Mouse (Mus musculus): Measurements from ENCODE around the gene Ly6g6c.

Gene Ly6g6c

DNA sequence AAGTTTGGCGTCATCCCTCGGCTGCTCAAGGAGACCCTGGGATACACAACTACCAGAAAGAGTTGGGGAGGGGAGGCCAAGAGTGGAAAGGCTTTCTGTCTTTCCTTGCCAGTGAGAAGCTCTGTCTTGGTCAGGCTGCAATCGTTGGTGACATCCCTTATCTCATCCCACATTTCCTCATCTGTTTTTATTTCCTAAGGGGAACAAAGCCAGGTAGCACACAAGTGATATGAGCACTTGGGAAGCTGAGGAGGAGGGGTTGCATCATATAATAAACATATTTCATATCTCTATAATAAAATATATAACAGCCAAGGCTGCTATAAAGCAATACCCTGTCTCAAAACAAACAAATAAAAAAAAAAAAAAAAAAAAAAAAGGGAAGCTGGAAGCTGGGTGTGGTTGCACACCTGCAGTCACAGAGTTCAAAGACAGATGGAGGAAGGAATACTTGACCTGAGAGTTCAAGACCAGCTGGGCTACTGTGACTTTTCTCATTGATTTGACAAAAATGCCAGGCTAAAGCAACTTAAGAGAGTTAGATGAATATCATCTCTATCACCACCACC, 18.8 kb downstream of the Ly6g6c start:
- no peak for DNase-seq (ENCODE audit: low read depth)

DNA sequence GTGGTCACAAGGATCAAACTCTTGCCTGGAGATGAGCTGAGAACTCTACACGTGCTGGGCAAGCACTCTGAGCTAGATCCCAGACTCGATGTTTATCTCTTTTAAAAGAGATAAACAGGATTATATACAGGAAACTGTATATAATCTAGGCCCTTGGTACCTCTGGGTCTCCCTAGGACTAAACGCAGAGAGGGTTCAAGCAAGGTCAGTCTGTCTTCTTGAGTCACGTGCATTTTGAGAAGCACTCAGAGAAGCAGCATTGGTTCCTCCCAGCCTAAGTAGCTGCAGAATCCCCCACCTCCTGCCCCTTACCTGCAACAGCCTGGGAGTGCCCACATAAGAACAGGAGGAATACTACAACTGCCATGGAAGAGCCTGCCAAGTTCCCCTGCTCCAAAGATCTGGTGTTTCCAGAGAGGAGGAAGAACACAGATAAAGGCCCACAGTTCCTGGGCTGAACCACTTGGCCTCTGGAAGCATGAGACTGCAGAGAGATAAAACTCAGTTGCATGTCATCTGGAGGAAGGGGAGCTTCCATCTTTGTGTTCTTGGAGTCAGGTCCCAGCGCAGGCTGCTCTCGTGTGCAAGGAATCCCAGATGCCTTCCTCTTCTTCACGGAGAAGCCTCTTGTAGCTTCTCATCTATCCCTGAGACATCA, 20.1 kb downstream of the Ly6g6c start, which contains the start of gene Ly6g6f:
TSS of gene Ly6g6f (minus strand) at position 403 of the 658 bp plus-strand sequence.
- no peak for DNase-seq (ENCODE audit: low read depth)

DNA sequence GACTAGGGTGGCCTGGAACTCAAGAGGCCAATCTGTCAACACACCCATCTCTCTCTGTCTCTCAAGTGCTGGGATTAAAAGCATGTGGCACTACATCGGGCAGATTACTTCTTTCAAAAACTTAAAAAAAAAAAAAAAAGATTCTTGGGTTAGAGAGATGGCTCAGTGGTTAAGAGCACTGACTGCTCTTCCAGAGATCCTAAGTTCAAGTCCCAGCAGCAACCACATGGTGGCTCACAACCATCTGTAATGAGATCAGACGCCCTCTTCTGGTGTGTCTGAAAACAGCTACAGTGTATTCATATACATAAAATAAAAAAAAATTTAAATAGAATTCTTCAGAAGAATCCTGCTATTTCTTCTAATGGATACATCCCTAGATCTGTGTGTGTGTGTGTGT, 23.0 kb downstream of the Ly6g6c start:
- peak; percentile 47 for DNase-seq (ENCODE audit: low read depth)

DNA sequence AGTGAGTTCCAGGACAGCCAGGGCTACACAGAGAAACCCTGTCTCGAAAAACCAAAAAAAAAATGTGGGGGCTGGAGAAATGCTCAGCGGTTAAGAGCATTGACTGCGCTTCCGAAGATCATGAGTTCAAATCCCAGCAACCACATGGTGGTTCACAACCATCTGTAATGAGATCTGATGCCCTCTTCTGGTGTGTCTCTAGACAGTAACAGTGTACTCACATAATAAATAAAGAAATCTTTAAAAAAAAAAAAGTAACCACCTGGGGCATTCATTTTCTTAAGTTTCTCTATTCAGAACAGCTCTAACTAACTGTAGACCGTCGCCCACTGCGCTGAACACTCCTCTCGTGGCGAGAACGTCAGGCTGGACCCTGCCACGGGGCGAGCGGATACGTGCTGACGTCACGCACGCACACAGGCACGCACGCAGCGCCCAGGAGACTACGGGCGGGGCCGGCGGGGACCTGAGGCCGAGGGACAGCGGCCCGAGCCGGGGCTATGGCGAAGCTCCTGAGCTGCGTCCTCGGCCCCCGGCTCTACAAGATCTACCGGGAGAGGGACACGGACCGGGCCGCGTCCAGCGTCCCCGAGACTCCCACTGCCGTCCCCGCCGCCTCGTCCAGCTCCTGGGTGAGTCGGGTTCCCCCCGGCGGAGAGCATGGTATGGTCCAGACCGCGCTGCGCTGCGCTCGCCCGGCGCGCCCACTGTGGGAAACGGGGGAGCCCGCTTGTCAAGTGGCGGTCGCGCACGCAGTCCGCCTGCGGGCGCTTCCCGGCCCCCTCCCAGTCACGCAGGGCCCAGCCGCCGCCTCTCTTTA, 23.8 kb downstream of the Ly6g6c start, which contains the start of gene Abhd16a:
TSS of gene Abhd16a (plus strand) at position 439 of the 820 bp plus-strand sequence.
- DNase-seq (ENCODE audit: low read depth), result peak; percentile 96

DNA sequence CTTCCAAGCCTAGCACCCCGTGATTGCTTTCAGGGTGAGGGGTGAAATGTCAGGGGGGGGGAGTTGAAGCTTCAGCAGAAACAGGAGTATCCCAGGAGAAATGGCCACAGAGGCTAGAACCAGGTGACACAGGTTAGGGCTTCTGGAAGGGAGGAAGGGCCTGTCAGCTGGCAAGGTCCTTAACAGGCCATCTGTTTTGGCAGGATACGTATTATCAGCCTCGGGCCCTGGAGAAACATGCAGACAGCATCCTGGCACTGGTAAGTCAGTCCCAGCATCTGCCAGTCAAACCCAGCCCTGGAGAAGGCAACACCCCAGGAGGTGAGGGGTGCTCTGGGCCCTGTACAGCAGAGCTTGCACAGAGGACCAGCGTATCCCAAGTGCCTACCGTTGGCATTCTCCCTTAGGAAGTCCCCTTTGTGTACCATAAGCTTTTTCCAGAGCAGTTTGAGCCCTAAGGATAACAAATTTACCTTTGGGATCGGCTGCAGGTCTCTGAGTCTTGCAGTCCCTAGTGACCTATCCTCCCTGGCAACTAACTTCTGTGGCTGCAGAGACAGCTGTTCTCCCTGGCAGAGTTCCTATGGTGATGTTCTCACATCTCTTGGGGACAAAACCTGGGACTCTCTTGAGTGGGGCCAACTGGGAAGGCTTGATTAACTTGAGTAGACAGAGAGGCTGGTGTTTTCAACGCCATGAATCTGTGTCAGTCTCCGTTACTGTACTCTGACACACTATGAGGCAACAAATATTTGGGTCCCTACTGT, 25.2 kb downstream of the Ly6g6c start:
- DNase-seq (ENCODE audit: low read depth), result no peak

DNA sequence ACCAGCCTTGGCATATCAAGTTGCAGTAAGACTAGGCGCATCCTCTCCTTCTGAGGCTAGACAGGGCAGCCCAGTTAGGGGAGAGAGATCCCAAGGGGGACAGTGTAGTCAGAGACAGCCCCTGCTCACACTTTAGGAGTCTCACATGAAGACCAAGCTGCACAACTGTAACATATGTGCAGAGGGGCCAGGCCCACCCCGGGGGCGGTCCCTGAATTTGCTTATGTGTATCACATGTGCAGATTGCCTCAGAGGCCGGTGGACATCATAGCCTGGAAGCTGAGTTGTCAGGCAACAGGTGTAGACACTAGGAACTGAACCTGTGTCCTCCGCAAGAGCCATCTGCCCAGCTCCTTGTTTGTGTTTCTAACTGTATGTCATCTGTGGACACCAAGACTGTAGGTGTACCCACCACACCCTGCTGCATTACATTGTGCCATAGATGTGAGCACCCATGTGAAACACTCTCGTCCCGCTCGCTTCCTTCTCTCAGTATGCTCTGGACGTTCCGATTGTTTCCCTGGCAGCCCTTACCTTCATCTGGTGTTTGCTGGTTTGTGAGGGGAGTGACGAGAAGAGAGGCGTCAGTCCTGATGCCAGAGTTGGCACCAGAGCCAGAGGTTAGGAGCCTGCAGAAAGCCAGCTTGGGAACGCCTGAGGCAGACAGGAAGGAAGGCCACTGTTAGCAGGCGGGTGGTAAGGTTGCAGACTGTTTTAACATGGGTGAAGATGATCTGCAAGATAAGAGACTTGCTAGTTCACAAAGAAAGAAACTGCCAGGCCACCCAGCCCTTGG, 27.4 kb downstream of the Ly6g6c start:
- DNase-seq (ENCODE audit: low read depth), result no peak

DNA sequence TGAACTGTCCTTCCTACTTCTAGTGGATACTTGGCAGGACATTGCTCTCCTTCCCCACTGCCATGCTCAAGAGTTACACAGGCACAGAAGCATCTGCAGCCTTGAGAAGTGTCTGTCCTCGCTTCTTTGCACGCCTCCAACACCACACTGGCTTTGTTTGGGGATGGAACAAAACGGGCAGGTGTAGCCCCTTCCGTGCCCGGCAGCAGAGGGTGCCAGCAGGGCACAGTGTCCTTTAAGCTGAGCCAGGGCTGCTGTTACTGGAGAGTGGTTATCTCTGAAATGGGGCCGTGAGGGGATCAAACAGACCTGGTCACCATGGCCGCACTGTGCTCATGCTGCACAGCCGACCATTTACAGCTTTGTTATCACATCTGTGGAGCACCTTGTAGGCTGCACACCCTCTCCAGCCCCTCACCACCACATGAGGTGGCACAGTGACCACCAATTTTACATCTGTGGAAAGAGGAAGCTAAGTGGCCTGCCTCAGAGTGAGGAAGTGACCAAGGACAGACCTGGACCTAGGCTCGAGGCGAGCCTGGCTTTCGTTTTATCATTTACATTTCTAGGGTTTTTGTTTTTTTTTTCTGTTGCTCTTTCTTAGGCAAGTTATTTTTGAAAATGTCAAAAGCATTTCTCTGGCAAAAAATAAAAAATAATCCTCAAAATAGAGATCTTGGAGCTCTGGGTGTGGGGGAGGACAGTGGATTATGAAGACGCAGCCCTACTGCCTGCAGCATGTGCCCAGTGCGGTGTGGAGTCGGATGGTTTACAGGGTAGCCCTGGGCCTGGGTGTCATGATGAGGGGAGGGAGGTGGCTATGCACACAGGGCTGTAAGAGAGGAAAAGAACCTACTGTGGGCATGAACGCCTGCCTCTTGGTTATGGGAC, 29.5 kb downstream of the Ly6g6c start:
- DNase-seq (ENCODE audit: low read depth), result no peak

DNA sequence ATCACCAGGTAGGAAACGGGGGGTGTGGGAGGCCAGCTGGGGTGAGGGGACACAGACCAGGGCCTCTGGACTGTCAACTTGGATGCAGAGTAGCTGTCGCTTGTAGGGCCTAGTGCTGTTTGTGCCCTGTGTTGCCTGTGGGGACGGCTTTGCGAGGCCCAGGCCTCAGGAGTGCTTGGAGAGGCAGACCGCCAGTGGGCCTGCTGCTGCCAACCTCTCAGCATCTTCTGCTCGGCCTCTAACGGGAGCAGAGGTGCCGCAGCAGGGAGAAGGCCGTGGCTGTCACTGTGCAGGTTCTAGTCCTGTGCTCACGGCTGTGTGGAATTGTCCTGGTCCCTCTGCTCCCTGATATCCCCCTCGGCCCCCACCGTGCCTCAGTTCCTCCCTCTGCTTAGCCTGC, 31.4 kb downstream of the Ly6g6c start:
- no peak for DNase-seq (ENCODE audit: low read depth)

DNA sequence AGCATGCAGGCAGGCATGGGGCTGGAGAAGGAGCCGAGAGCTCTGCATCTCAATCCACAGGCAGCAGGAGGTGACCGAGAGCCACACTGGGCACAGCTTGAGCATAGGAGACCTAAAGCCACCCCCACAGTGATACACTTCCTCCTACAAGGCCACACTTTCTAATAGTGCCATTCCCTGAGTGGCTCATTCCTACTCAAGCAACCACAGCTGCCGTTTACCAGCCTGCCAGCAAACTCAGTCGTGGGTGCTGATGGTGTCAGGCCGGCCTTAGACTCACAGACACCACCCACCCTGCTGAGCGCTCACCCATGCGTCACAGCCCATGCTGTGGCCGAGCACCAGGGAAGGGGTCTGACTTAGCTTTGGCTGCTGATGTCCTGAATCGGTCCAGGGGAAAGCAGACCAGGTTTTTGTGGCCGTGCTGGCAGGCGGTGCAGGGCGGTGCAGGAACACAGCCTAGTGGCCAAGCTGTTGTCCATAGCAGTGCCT, 32.0 kb downstream of the Ly6g6c start:
- DNase-seq (ENCODE audit: low read depth), result no peak

DNA sequence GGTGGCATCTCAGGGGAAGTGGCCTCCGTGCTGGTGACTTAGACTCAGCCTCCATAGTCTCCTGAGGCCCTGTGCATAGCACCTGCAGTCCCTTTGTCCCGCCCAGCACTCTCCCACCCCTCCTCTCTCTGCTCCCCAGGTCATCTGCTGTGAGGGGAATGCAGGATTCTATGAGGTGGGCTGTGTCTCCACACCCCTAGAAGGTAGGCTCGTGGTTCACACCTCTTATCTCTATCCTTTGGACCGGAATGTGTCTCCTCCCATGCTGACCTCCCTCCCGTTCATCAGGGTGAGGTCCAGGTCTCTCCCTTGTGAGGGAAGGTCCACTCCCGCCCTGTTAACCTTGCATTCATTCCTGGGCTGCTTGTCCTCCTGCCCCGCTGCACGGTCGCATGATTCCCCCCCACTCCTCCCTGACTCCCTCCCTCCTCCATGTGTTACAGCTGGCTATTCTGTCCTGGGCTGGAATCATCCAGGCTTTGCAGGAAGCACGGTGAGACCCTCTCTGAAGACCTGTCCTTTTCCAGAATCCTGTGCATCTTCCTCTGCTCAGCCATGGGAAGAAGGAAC, 35.1 kb downstream of the Ly6g6c start:
- DNase-seq (ENCODE audit: low read depth), result no peak

DNA sequence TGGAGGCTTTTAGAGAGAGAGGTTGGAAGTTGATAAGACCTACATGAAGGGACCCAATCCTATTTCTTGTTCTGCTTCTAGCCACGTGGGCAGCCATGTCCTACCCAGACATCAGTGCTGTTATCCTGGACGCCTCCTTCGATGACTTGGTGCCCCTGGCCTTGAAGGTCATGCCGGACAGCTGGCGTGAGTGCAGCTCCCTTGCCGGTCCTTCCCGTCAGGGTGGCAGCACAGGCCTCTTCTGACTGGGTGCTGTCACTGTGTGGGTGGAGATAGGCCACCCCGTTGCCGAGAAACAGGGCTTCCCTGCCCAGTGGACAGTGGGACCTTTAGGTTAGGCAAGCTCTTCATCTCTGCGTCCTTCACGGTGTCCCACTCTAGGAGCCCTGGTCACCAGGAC, 36.0 kb downstream of the Ly6g6c start:
- DNase-seq (ENCODE audit: low read depth), result no peak

DNA sequence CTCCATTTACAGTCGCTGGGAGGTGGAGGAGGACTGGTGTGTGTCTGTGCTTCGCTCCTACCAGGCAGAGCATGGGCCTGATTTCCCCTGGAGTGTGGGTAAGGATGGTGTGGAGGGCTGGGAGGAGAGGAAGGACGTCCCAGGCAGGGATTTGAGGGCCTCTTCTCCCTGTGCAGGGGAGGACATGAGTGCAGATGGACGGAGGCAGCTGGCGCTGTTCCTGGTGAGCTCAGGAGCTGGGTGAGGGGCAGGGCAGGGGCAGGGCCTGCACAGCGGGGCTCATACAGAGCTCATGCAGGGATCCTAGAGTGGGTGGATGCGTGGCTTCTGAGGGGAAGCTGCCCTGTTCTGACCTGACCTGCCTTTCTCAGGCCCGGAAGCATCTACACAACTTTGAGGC, 37.1 kb downstream of the Ly6g6c start:
- no peak for DNase-seq (ENCODE audit: low read depth)

DNA sequence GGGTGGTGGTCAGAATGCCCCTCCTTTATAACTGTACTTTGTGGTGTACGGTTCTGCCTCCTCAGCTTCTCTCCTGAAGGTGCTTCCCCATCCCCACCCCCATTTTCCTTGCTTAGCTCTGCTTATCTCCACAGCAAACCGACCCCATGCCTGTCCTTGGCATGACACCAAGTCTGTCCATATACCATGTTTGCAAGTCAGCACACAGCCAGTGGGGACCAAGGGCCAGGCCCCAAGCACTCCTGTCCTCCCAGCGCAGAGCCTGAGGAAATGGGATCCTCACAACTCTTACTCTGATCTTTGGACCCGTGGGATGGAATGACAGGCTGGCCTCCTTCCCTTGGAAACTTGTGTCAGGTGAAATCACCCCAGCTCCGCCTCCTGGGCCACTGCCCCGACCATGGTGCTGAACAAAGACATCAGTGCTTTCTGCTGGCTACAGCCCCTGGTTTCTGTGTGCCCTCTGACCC, 38.1 kb downstream of the Ly6g6c start:
- DNase-seq (ENCODE audit: low read depth), result no peak

DNA sequence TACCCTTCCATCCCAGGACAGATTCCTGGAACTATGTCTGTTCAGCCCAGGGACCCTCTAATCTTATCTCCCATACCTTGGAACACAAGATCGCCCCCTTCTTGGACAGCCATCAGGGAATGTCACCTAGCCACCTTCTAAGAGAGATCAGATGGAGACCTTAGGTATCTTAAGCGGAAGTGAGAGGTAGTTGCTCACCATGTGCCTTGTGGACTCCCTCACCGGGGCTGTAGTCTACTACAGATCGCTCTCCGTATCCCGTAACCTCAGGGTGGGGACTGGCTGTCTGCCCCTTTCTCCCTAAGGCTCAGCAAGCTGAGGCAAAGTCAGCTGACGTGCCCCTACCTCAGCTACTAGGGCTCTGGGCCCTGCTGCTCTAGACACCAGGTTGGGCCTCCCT, 38.9 kb downstream of the Ly6g6c start:
- no peak for DNase-seq (ENCODE audit: low read depth)

DNA sequence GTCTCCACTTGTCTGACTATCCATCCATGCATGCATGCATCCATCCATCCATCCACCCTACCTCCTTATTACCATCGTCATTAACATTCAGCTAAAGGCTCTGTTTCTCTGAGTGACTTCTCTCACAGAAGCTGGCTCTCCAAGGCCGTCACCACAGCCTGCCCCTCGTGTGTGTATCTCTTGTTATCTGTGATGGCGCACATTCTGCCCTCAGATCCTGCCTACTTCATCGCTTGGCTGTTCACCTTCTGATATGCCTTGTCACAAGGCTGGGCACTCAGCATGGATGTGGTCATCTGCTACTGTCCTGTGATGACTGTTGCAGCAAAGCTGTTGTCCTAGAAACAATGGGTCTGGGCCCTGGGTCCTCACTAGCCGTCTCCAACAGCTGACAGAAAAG, 39.6 kb downstream of the Ly6g6c start:
- DNase-seq (ENCODE audit: low read depth), result no peak

DNA sequence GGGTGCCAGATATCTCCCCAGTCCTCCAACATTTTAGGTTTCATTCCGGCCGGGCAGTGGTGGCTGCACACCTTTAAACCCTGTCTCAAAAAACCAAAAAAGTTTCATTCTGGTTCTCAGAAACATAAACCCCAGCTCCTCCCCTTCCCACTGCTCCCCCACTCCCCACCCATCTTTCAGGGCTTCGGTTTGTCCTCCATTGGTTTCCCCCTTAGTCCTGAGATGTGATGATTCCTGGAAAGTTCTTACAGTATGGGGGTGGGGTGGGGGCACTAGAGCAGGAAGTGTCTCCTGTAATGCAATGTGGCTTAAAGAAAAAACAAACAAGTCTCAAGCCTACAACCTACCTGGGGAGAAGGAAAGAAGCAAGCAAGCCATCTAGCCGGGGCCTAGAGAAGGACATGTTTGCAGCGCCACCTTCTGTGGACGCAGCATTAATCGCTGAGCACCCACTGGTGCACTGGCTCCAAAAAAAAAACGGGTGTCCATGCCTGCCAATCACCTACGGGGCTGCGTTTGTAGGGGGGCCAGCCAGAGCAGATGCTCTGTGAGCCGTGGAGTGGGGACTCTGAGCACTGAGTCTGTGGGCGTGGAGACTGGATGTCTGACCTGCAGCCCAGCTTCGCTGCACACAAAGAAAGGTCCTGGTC, 40.7 kb downstream of the Ly6g6c start:
- peak; percentile 55 for DNase-seq (ENCODE audit: low read depth)

DNA sequence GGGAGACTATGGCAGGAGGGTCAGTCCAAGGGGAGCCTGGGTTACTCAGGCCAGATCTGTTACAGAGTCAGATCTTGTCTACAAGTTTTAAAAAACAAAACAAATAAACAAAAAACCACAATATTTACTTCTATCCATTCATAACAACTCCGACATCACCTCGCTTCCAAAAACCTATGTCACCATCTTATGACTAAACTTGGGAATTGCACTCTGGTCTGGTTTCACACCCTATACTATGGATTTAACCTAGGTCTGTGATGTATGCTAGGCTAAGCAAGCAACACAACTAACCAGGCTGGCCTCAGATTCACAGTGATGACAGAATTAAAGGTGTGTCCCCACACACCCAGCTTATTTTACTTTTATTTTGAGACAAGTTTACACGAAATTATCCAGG, 41.3 kb downstream of the Ly6g6c start:
- DNase-seq (ENCODE audit: low read depth), result no peak

DNA sequence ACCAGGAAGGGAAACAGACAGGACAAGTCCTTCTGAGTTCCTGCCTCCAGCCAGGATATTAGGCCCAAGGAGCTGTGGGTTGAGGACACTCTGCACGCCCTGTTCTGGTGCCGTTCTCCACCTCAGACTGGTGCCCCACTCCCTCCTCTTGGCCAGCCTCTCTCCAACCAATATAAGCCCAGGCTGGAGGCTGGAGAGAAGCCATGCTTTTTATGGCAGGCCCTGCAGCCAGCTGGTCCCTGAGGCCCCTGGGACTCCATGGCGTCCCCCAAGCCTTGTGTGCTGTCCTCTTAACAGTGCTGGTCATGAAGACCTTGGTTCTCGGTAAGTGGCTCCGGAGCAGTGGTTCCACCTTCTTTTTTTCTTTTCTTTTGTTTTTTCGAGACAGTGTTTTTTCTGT, 42.9 kb downstream of the Ly6g6c start, which contains the start of gene Ly6g5c:
TSS of gene Ly6g5c (plus strand) at position 183 of the 400 bp plus-strand sequence.
- DNase-seq (ENCODE audit: low read depth), result no peak

DNA sequence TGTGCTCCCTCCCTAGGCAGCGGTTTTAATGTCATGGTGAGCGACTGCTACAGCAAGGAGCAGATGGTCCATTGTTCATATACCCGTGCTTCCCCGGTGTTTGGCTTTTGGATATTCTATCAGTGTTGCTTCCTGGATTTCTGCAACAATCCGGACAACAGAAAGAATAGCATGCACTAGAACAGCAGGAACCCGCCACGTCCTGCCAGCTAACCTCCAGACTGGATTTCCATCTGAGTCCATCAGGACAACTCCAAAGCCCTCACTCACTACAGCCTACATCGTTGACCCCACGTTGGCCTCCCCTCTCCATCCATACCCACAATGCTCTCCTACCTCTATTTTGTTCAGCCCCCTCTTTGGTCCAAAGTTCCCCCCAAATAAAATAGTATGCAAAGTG, 46.6 kb downstream of the Ly6g6c start:
- no peak for DNase-seq (ENCODE audit: low read depth)
